Mouse (Mus musculus) kidney, postnatal 14 days (tissue): ENCODE results near the gene Sema7a.

Experiments used
- DNase-seq: peaks from one replicate; pipeline ENCODE4 v3.0.0; 2022; ENCODE audit warnings: mixed read lengths

Gene Sema7a

DNA sequence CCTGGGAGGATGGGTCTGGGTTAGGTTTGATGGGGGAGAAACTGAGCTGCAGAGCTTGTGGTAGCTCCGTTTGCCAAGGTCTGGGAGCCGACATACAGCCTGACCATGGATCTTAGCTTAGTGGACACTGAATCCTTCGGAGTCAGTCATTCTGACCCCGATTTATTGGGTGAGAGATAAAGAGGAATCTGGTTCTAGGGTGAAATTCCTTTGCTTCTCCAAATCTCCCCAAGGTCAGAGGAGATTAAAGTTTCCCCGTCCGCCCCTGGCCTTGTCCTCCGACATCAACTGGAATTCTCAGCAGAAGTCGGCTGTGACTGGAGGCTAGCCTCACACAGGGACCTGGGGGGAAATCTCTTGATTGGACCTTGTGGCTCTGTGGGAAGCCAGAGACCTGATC lies 71.6 kb downstream of the Sema7a start:
- no peak for DNase-seq
